In genomic region chr1:43098031-43098984, GRCm38 (mm10) we compare ENCODE assay signal across 1 mouse cellular context.
A peak's percentile ranks its signal among the peaks of the same experiment; 100 is the strongest.
TF ChIP-seq lines count a peak whose summit lies in the region.

Gene Tgfbrap1 (minus strand): TSS chr1:43098637.
Gene AI597479 (plus strand): TSS chr1:43098710.

TF ChIP-seq in CH12.LX, 34 proteins besides CTCF, POLR2A, EP300 and RAD21 (continued from another document):
- TF ChIP-seq BHLHE40 (IDR thresholded peaks at IDR 0.05; ENCODE audit: low read depth, low read length): no peak
- no peak; the same call in 1 of the 2 replicates for TF ChIP-seq ZMIZ1 (IDR thresholded peaks at IDR 0.05; ENCODE audit: low read depth, low read length)
- no peak; the same call in 1 of the 2 replicates for TF ChIP-seq GABPA (IDR thresholded peaks at IDR 0.05; ENCODE audit: insufficient replicate concordance, low read depth, low read length)
- TF ChIP-seq MAFK (IDR thresholded peaks at IDR 0.05; ENCODE audit: insufficient replicate concordance, low read length): no peak
- peak; percentile 61; the same call in 1 of the 2 replicates for TF ChIP-seq TCF12 (IDR thresholded peaks at IDR 0.05; ENCODE audit: low read depth, low read length)
- no peak; the same call in 1 of the 2 replicates for TF ChIP-seq MEF2A (IDR thresholded peaks at IDR 0.05; ENCODE audit: borderline replicate concordance, low read depth, low read length)
- peak; percentile 71; the same call in 1 of the 2 replicates for TF ChIP-seq TBP (conservative IDR thresholded peaks at IDR 0.05; ENCODE audit: low read depth, low read length)
- no peak for TF ChIP-seq UBTF (IDR thresholded peaks at IDR 0.05; ENCODE audit: low read depth, low read length)
- TF ChIP-seq IRF4 (IDR thresholded peaks at IDR 0.05; ENCODE audit: low read depth, low read length): no peak; the same call in 1 of the 2 replicates
- no peak; the same call in none of the 2 replicates for TF ChIP-seq MXI1 (IDR thresholded peaks at IDR 0.05; ENCODE audit: low read depth, low read length)
- no peak for TF ChIP-seq PAX5 (IDR thresholded peaks at IDR 0.05; ENCODE audit: low read length)
- no peak for TF ChIP-seq USF1 (IDR thresholded peaks at IDR 0.05; ENCODE audit: low read depth, low read length)
- TF ChIP-seq ZNF384 (IDR thresholded peaks at IDR 0.05; ENCODE audit: low read depth, low read length): no peak
- 0 out of 2 replicates have a peak, but pooled peaks have one; percentile 43 for TF ChIP-seq E2F4 (IDR thresholded peaks at IDR 0.05; ENCODE audit: insufficient replicate concordance, low read depth, low read length)
- peak; percentile 76 for TF ChIP-seq ELF1 (IDR thresholded peaks at IDR 0.05; ENCODE audit: low read depth, low read length)
- TF ChIP-seq RCOR1 (conservative IDR thresholded peaks at IDR 0.05; ENCODE audit: low read depth, low read length): no peak
- no peak for TF ChIP-seq JUND (conservative IDR thresholded peaks at IDR 0.05; ENCODE audit: low read depth, low read length)
- peak; percentile 30; the same call in 1 of the 2 replicates for TF ChIP-seq NRF1 (IDR thresholded peaks at IDR 0.05; ENCODE audit: low read depth, low read length)
- TF ChIP-seq HCFC1 (IDR thresholded peaks at IDR 0.05; ENCODE audit: low read depth, low read length): peak; percentile 87
- TF ChIP-seq SIN3A (IDR thresholded peaks at IDR 0.05; ENCODE audit: low read length): peak; percentile 81
- TF ChIP-seq NELFE (IDR thresholded peaks at IDR 0.05; ENCODE audit: low read depth, low read length): peak; percentile 66; the same call in 1 of the 2 replicates
- TF ChIP-seq SMC3 (IDR thresholded peaks at IDR 0.05; ENCODE audit: low read depth, low read length): no peak
- peak; percentile 79 for TF ChIP-seq MYC (IDR thresholded peaks at IDR 0.05; ENCODE audit: low read depth, low read length)
- TF ChIP-seq ZC3H11A (IDR thresholded peaks at IDR 0.05; ENCODE audit: low read depth, low read length): no peak
- 0 out of 2 replicates have a peak, but pooled peaks have one; percentile 60 for TF ChIP-seq POLR2AphosphoS2 (IDR thresholded peaks at IDR 0.05; ENCODE audit: low read depth, low read length)
- no peak for TF ChIP-seq USF2 (conservative IDR thresholded peaks at IDR 0.05; ENCODE audit: low read depth, low read length)
- TF ChIP-seq MAX (IDR thresholded peaks at IDR 0.05; ENCODE audit: low read length): no peak
- TF ChIP-seq ETS1 (conservative IDR thresholded peaks at IDR 0.05; ENCODE audit: low read depth, low read length): no peak; the same call in 1 of the 2 replicates
- TF ChIP-seq CHD1 (IDR thresholded peaks at IDR 0.05; ENCODE audit: low read depth, low read length): no peak
